Mouse (Mus musculus) heart, postnatal 4 days (tissue): ENCODE results near the gene Cd27. TPM values are rescaled to one million over a fixed set of nuclear protein-coding genes. Genes with fewer than 3 reads are reported as not detected.

Experiments used
- DNase-seq: peaks from one replicate; pipeline ENCODE4 v3.0.0; 2021
- microRNA-seq, 2 experiments: library from miRNA; unstranded; fragments of <30 nt; microRNA quantifications; one replicate each; pipeline ENCODE4 v1.2.0; 2021 to 2022
- total RNA-seq, 2 experiments: library from RNA; stranded (reverse); gene quantifications; 2 replicates each; pipeline ENCODE4 v1.2.3; 2021

Gene Cd27
- total RNA-seq, 2 experiments from 2014 or later, result 0.38 to 0.41 TPM

GRCm38 (mm10) chr6:125212621-125213020, 24.2 kb downstream of the Cd27 start:
- no peak for DNase-seq

- no peak for DNase-seq
These were observed 26.4 kb downstream of the Cd27 start for GRCm38 (mm10) chr6:125210436-125210835.

- no peak for DNase-seq
These were observed 39.6 kb downstream of the Cd27 start for GRCm38 (mm10) chr6:125197166-125197565.

- no peak for DNase-seq
These were observed 40.5 kb downstream of the Cd27 start for GRCm38 (mm10) chr6:125196301-125196700.

GRCm38 (mm10) chr6:125195541-125196075, 41.2 kb downstream of the Cd27 start:
- DNase-seq, result no peak

GRCm38 (mm10) chr6:125193390-125193789, 43.4 kb downstream of the Cd27 start:
- DNase-seq, result no peak

GRCm38 (mm10) chr6:125192841-125193240, 44.0 kb downstream of the Cd27 start:
- DNase-seq, result no peak

GRCm38 (mm10) chr6:125192016-125192714, 44.6 kb downstream of the Cd27 start:
- peak; percentile 94 for DNase-seq

- peak; percentile 98 for DNase-seq
These were observed 45.3 kb downstream of the Cd27 start, which contains the start of the genes Ncapd2 and Mrpl51 for GRCm38 (mm10) chr6:125191332-125192015. Gene Ncapd2, minus strand, starts transcription at chr6:125191701. Gene Mrpl51, plus strand, starts transcription at chr6:125191801.

- no peak for DNase-seq
These were observed 46.0 kb downstream of the Cd27 start for GRCm38 (mm10) chr6:125190816-125191215.

- no peak for DNase-seq
These were observed 50.6 kb downstream of the Cd27 start for GRCm38 (mm10) chr6:125186203-125186602.

Small RNAs within 50 kb of the gene (microRNA-seq; reads per million reads assigned to microRNA genes)
- 1.8 to 2.8 reads per million in 2 experiments for gene Mir3098
- 0 reads per million in 2 experiments for gene Mir8113

Other genes with a start within 250 kb of the Cd27 start
- 1 to 10 TPM in 1 of 2 experiments, under 1 TPM in 1; 0.69 to 1.5 TPM for gene Pianp, start 240.3 kb downstream of the Cd27 start, total RNA-seq
- 10 to 100 TPM; 28.5 to 30.7 TPM for gene Zfp384, start 227.9 kb downstream of the Cd27 start, total RNA-seq
- gene Ing4, start 197.2 kb downstream of the Cd27 start, total RNA-seq, result 10 to 100 TPM; 40.8 to 43.6 TPM
- 1 to 10 TPM; 1.7 to 3.2 TPM for gene Acrbp, start 187.3 kb downstream of the Cd27 start, total RNA-seq
- not detected for gene Lpar5, start 169.1 kb downstream of the Cd27 start, total RNA-seq
- gene Chd4, start 141.0 kb downstream of the Cd27 start, total RNA-seq, result 100 to 1,000 TPM; 202 to 210 TPM
- gene Nop2, start 105.1 kb downstream of the Cd27 start, total RNA-seq, result 10 to 100 TPM; 24.4 to 25.3 TPM
- 10 to 100 TPM; 18.0 to 18.6 TPM for gene Iffo1, start 91.8 kb downstream of the Cd27 start, total RNA-seq
- gene Gapdh, start 70.5 kb downstream of the Cd27 start, total RNA-seq, result 1,000 to 10,000 TPM; 3,371 to 3,611 TPM
- 100 to 1,000 TPM; 101 to 111 TPM for gene Ncapd2, start 45.3 kb downstream of the Cd27 start, total RNA-seq
- gene Mrpl51, start 45.2 kb downstream of the Cd27 start, total RNA-seq, result 100 to 1,000 TPM; 248 to 271 TPM
- gene Vamp1, start 21.5 kb downstream of the Cd27 start, total RNA-seq, result 1 to 10 TPM; 7.3 to 8.8 TPM
- 1 to 10 TPM; 3.3 to 3.6 TPM for gene Tapbpl, start 5.2 kb downstream of the Cd27 start, total RNA-seq
- gene Tuba3a, start 49.0 kb upstream of the Cd27 start, total RNA-seq, result not detected
- gene Ltbr, start 76.9 kb upstream of the Cd27 start, total RNA-seq, result 10 to 100 TPM; 49.2 to 53.7 TPM
- 1 to 10 TPM in 1 of 2 experiments, under 1 TPM in 1; 0.83 to 1.1 TPM for gene Scnn1a, start 83.6 kb upstream of the Cd27 start, total RNA-seq
- gene Tnfrsf1a, start 112.4 kb upstream of the Cd27 start, total RNA-seq, result 10 to 100 TPM; 63.3 to 65.2 TPM
- not detected for gene Plekhg6, start 143.8 kb upstream of the Cd27 start, total RNA-seq